ENCODE assay signal across 8 mouse cellular contexts in the genomic region with DNA sequence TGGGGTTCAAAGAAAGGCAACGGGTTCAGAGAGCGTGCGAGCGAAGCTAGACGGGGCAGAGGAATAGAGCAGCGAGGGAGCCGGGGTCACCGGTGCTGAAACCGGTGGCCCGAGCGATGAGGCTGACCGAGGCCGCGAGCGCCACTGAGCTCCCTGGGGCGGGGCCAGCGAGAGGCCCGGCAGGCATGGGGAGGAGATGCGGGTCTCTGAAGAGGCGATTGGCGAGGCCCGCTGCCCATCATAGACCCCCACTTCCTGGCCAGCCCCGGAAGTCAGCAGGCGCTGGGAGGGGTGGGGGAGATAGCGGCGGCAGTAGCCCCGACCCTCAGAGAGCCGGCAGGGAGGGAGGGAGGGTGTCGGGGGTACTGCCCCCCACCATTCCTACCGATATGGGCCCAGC. TPM values are rescaled to one million over a fixed set of nuclear protein-coding genes. Genes with fewer than 3 reads are reported as not detected.
DNase-seq lines count a peak whose midpoint lies in the region; ATAC-seq and TF ChIP-seq lines count a peak whose summit lies in the region.

No protein-coding gene starts in this region.

- peak overlapping the region; percentile 84 for H3K4me3 ChIP-seq in C2C12 (ENCODE audit: insufficient read depth, poor library complexity, severe bottlenecking)
- H3K4me3 ChIP-seq in heart, embryonic 11.5 days (ENCODE audit: low read depth, low read length) = peak overlapping the region; percentile 99
- peak overlapping the region; percentile 64 for H3K4me3 ChIP-seq in kidney, embryonic 16.5 days (ENCODE audit: low read length)
- H3K4me3 ChIP-seq in liver, adult 2 months (ENCODE audit: insufficient read depth, low read depth, low read length) = peak overlapping the region; percentile 95

- 1% methylated on average over 26 of the region's 30 CpGs for WGBS in heart, embryonic 11.5 days (ENCODE audit: insufficient replicate concordance)
- under 1% methylated on average over 26 of the region's 30 CpGs for WGBS in kidney, embryonic 16.5 days
- WGBS in liver, adult 2 months = 0% methylated on average over 28 of the region's 30 CpGs

- no peak for TF ChIP-seq CTCF in C2C12 (IDR thresholded peaks at IDR 0.05; ENCODE audit: control insufficient read depth, insufficient read depth, insufficient read length)
- no peak for TF ChIP-seq CTCF in brain, embryonic 14.5 days (IDR thresholded peaks at IDR 0.05; ENCODE audit: borderline replicate concordance, extremely low read depth, insufficient read depth, insufficient read length)
- TF ChIP-seq CTCF in liver, adult 2 months (IDR thresholded peaks at IDR 0.05; ENCODE audit: low read depth, low read length) = no peak

- H3K4me2 ChIP-seq in heart, embryonic 11.5 days = peak overlapping the region; percentile 99
- peak overlapping the region; percentile 89 for H3K4me2 ChIP-seq in kidney, embryonic 16.5 days (replicated peaks; ENCODE audit: low read depth, low read length)

- peaks cover 24% of the 10 kb centered on the region for H3K79me3 ChIP-seq in C2C12 (ENCODE audit: low read depth)

- H3K27me3 ChIP-seq in C2C12 (ENCODE audit: control insufficient read depth, insufficient read depth, insufficient read length) = no peaks in the 10 kb centered on the region
- no peaks in the 10 kb centered on the region for H3K27me3 ChIP-seq in heart, embryonic 11.5 days (ENCODE audit: control insufficient read depth, insufficient read depth, low read length)
- no peaks in the 10 kb centered on the region for H3K27me3 ChIP-seq in kidney, embryonic 16.5 days (ENCODE audit: insufficient read depth, low read length)
- H3K27me3 ChIP-seq in liver, adult 2 months (ENCODE audit: control insufficient read depth, insufficient read depth, low read length) = no peaks in the 10 kb centered on the region

- DNase-seq in brain, embryonic 14.5 days (ENCODE audit: low read depth) = peak; percentile 99
- DNase-seq in liver, adult 2 months (ENCODE audit: extremely low read depth, low read depth, low spot score) = peak; percentile 76
- peak; percentile 94 to 95 for DNase-seq in spleen, postnatal 36 days (ENCODE audit: low spot score in 2 of 2)

- peak overlapping the region; percentile 91 for H3K9ac ChIP-seq in heart, embryonic 11.5 days (ENCODE audit: low read depth, low read length)
- peak overlapping the region; percentile 90 for H3K9ac ChIP-seq in kidney, embryonic 16.5 days (replicated peaks; ENCODE audit: low read length)
- H3K9ac ChIP-seq in liver, adult 2 months (ENCODE audit: low read depth, low read length) = peak overlapping the region; percentile 92

- H3K27ac ChIP-seq in heart, embryonic 11.5 days (ENCODE audit: low read depth, low read length) = peak overlapping the region; percentile 91
- peak overlapping the region; percentile 97 for H3K27ac ChIP-seq in kidney, embryonic 16.5 days (ENCODE audit: low read length)
- peak overlapping the region; percentile 98 for H3K27ac ChIP-seq in liver, adult 2 months (replicated peaks; ENCODE audit: insufficient read depth, low read depth, low read length)

- no peaks in the 10 kb centered on the region for H3K9me3 ChIP-seq in heart, embryonic 11.5 days (replicated peaks; ENCODE audit: control insufficient read depth, low read length)
- no peaks in the 10 kb centered on the region for H3K9me3 ChIP-seq in kidney, embryonic 16.5 days (ENCODE audit: low read length)

- H3ac ChIP-seq in C2C12 (ENCODE audit: control insufficient read depth, insufficient read length, low read depth) = peak overlapping the region; percentile 87

- peak; percentile 50 for ATAC-seq in erythroblast, adult 5-6 weeks (replicated peaks; ENCODE audit: low FRiP score, poor library complexity, severe bottlenecking)
- ATAC-seq in heart, embryonic 11.5 days (replicated peaks; ENCODE audit: insufficient number of reproducible peaks, low FRiP score, low TSS enrichment) = peak; percentile 55
- ATAC-seq in kidney, embryonic 16.5 days (ENCODE audit: low FRiP score, low TSS enrichment) = peak; percentile 46
- ATAC-seq in monocyte, adult 5-6 weeks (replicated peaks; ENCODE audit: insufficient number of reproducible peaks, low FRiP score, low TSS enrichment, poor library complexity, severe bottlenecking) = peak; percentile 40

- TF ChIP-seq POLR2A in brain, embryonic 14.5 days (IDR thresholded peaks at IDR 0.05; ENCODE audit: borderline replicate concordance, extremely low read depth, insufficient read depth, insufficient read length, poor library complexity, severe bottlenecking) = peak; percentile 85
- peak; percentile 79; the same call in 1 of the 2 replicates for TF ChIP-seq POLR2A in liver, adult 2 months (IDR thresholded peaks at IDR 0.05; ENCODE audit: extremely low read depth, insufficient read depth, low read length)

- H3K79me2 ChIP-seq in C2C12 (ENCODE audit: control insufficient read depth, insufficient read depth) = peaks cover 54% of the 10 kb centered on the region
- H3K79me2 ChIP-seq in liver, adult 2 months (ENCODE audit: control insufficient read depth, insufficient read depth, low read length) = peaks cover 8% of the 10 kb centered on the region; the same call in 1 of the 2 replicates

- H3K36me3 ChIP-seq in C2C12 (ENCODE audit: control insufficient read depth, insufficient read depth) = peaks cover 4% of the 10 kb centered on the region
- H3K36me3 ChIP-seq in heart, embryonic 11.5 days (ENCODE audit: control insufficient read depth, insufficient read depth, low read length) = no peaks in the 10 kb centered on the region; the same call in 1 of the 2 replicates
- peaks cover 12% of the 10 kb centered on the region for H3K36me3 ChIP-seq in kidney, embryonic 16.5 days (ENCODE audit: insufficient read depth, low read length)
- H3K36me3 ChIP-seq in liver, adult 2 months (ENCODE audit: control insufficient read depth, insufficient read depth, low read length) = no peaks in the 10 kb centered on the region

- H3K4me1 ChIP-seq in heart, embryonic 11.5 days (ENCODE audit: control insufficient read depth, insufficient read depth, low read length) = peaks cover 35% of the 10 kb centered on the region
- H3K4me1 ChIP-seq in kidney, embryonic 16.5 days (ENCODE audit: insufficient read depth, low read length) = peaks cover 50% of the 10 kb centered on the region
- H3K4me1 ChIP-seq in liver, adult 2 months (ENCODE audit: control insufficient read depth, insufficient read depth, low read length) = peaks cover 7% of the 10 kb centered on the region; the same call in 1 of the 2 replicates

RNA-seq across cellular contexts. Expression of a gene that starts 1.5 kb away (rescaled TPM):
- 73.9 TPM for polyA plus RNA-seq in C2C12 (2012; fragmentation: generic; extraction: Trizol)
- 251 and 279 TPM in 2 replicates for polyA plus RNA-seq in brain, embryonic 14.5 days (2012; rRNA removed)
- 9.6 and 16.5 TPM in 2 replicates for total RNA-seq in erythroblast, adult 5-6 weeks (2015; ENCODE audit: low replicate concordance)
- total RNA-seq in erythroblast, adult 5-6 weeks (2017; ENCODE audit: low replicate concordance) = 8.2 and 12.4 TPM in 2 replicates
- 51.6 and 63.1 TPM in 2 replicates for polyA plus RNA-seq in heart, embryonic 11.5 days (2014; fragmentation: Nextera tagmentation; extraction: Ambion mirVana)
- polyA plus RNA-seq in kidney, embryonic 16.5 days (2015; fragmentation: Nextera tagmentation; extraction: Ambion mirVana) = 81.8 and 83.1 TPM in 2 replicates
- total RNA-seq in liver, adult 2 months (2014; rRNA removed) = 4.3 and 4.8 TPM in 2 replicates
- polyA plus RNA-seq in liver, adult 2 months (2012; rRNA removed) = 31.8 and 40.5 TPM in 2 replicates
- 14.3 to 26.9 TPM (median 16.4 TPM) in 3 replicates for total RNA-seq in monocyte, adult 5-6 weeks (2017)

RNA-seq across cellular contexts. Expression of a gene that starts 2.1 kb away (rescaled TPM):
- polyA plus RNA-seq in C2C12 (2012; fragmentation: generic; extraction: Trizol) = 37.1 TPM
- polyA plus RNA-seq in brain, embryonic 14.5 days (2012; rRNA removed) = 189 and 227 TPM in 2 replicates
- 22.2 and 30.2 TPM in 2 replicates for total RNA-seq in erythroblast, adult 5-6 weeks (2015; ENCODE audit: low replicate concordance)
- 4.1 and 6.1 TPM in 2 replicates for total RNA-seq in erythroblast, adult 5-6 weeks (2017; ENCODE audit: low replicate concordance)
- 94.7 and 115 TPM in 2 replicates for polyA plus RNA-seq in heart, embryonic 11.5 days (2014; fragmentation: Nextera tagmentation; extraction: Ambion mirVana)
- polyA plus RNA-seq in kidney, embryonic 16.5 days (2015; fragmentation: Nextera tagmentation; extraction: Ambion mirVana) = 185 and 190 TPM in 2 replicates
- 23.0 and 31.5 TPM in 2 replicates for total RNA-seq in liver, adult 2 months (2014; rRNA removed)
- 155 and 182 TPM in 2 replicates for polyA plus RNA-seq in liver, adult 2 months (2012; rRNA removed)
- total RNA-seq in monocyte, adult 5-6 weeks (2017) = 8.6 to 21.8 TPM (median 14.6 TPM) in 3 replicates

RNA-seq across cellular contexts. Expression of a gene that starts 7.9 kb away (rescaled TPM):
- 0.30 TPM for polyA plus RNA-seq in C2C12 (2012; fragmentation: generic; extraction: Trizol)
- polyA plus RNA-seq in brain, embryonic 14.5 days (2012; rRNA removed) = 5.1 and 9.0 TPM in 2 replicates
- 0.84 TPM in 1 of 2 replicates, not detected in the other for total RNA-seq in erythroblast, adult 5-6 weeks (2015; ENCODE audit: low replicate concordance)
- total RNA-seq in erythroblast, adult 5-6 weeks (2017; ENCODE audit: low replicate concordance) = 0.26 and 1.7 TPM in 2 replicates
- polyA plus RNA-seq in heart, embryonic 11.5 days (2014; fragmentation: Nextera tagmentation; extraction: Ambion mirVana) = 3.2 and 4.5 TPM in 2 replicates
- polyA plus RNA-seq in kidney, embryonic 16.5 days (2015; fragmentation: Nextera tagmentation; extraction: Ambion mirVana) = 8.8 and 16.8 TPM in 2 replicates
- 0.07 and 0.09 TPM in 2 replicates for total RNA-seq in liver, adult 2 months (2014; rRNA removed)
- 0.21 and 0.29 TPM in 2 replicates for polyA plus RNA-seq in liver, adult 2 months (2012; rRNA removed)
- 3.7 to 7.3 TPM (median 5.1 TPM) in 3 replicates for total RNA-seq in monocyte, adult 5-6 weeks (2017)

RNA-seq across cellular contexts. Expression of a gene that starts 10.2 kb away (rescaled TPM):
- 0.22 TPM for polyA plus RNA-seq in C2C12 (2012; fragmentation: generic; extraction: Trizol)
- 9.2 and 10.3 TPM in 2 replicates for polyA plus RNA-seq in brain, embryonic 14.5 days (2012; rRNA removed)
- total RNA-seq in erythroblast, adult 5-6 weeks (2015; ENCODE audit: low replicate concordance) = 2.3 TPM in 1 of 2 replicates, not detected in the other
- 0.34 TPM in 1 of 2 replicates, not detected in the other for total RNA-seq in erythroblast, adult 5-6 weeks (2017; ENCODE audit: low replicate concordance)
- 0.82 and 0.90 TPM in 2 replicates for polyA plus RNA-seq in heart, embryonic 11.5 days (2014; fragmentation: Nextera tagmentation; extraction: Ambion mirVana)
- 4.0 and 6.0 TPM in 2 replicates for polyA plus RNA-seq in kidney, embryonic 16.5 days (2015; fragmentation: Nextera tagmentation; extraction: Ambion mirVana)
- 0.37 and 0.60 TPM in 2 replicates for total RNA-seq in liver, adult 2 months (2014; rRNA removed)
- polyA plus RNA-seq in liver, adult 2 months (2012; rRNA removed) = 0.82 and 1.2 TPM in 2 replicates
- 2.3 to 3.3 TPM (median 3.0 TPM) in 3 replicates for total RNA-seq in monocyte, adult 5-6 weeks (2017)

RNA-seq across cellular contexts. Expression of a gene that starts 14.5 kb away (rescaled TPM):
- 18.1 TPM for polyA plus RNA-seq in C2C12 (2012; fragmentation: generic; extraction: Trizol)
- polyA plus RNA-seq in brain, embryonic 14.5 days (2012; rRNA removed) = 107 and 115 TPM in 2 replicates
- 8.4 and 10.4 TPM in 2 replicates for total RNA-seq in erythroblast, adult 5-6 weeks (2015; ENCODE audit: low replicate concordance)
- 5.5 and 5.9 TPM in 2 replicates for total RNA-seq in erythroblast, adult 5-6 weeks (2017; ENCODE audit: low replicate concordance)
- polyA plus RNA-seq in heart, embryonic 11.5 days (2014; fragmentation: Nextera tagmentation; extraction: Ambion mirVana) = 11.8 and 12.5 TPM in 2 replicates
- polyA plus RNA-seq in kidney, embryonic 16.5 days (2015; fragmentation: Nextera tagmentation; extraction: Ambion mirVana) = 13.1 and 15.6 TPM in 2 replicates
- 10.9 and 17.1 TPM in 2 replicates for total RNA-seq in liver, adult 2 months (2014; rRNA removed)
- 19.5 and 21.1 TPM in 2 replicates for polyA plus RNA-seq in liver, adult 2 months (2012; rRNA removed)
- 26.8 to 34.9 TPM (median 30.9 TPM) in 3 replicates for total RNA-seq in monocyte, adult 5-6 weeks (2017)

Comparison
In these comparisons a context has a peak if more than half of its experiments do, and no peak if none do; other contexts are left out.
1. Peak in every context shown above with its lines: DNase-seq, ATAC-seq, H3K4me3 ChIP-seq and H3K27ac ChIP-seq.